Mouse (Mus musculus): ENCODE measurements at regions not wholly inside any gene's neighbourhood (a gene's known extent, or its start where the extent isn't known, plus 50 kb on each side); places are given as distances from the start of the nearest gene placed in this dataset.

DNA sequence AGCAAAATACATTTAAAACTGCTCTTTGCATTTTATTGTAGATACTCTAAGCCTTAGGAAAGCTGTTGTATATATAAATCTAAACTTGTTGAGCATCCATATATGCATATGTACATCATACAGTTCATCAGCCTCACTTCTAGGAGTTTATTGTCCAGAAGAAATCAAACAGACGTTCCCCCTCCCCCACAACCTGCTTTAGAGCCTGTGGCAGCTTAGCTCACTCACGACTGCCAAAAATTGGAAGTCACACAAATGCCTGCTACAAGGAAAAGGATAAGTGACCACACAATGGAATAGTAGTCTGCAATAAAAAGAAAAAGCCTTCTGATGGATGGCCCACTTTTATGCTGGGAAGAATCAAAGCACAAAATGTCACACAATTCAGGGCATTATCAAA, 267.8 kb downstream of the Tcerg1l start:
- TF ChIP-seq CTCF (IDR thresholded peaks at IDR 0.05; ENCODE audit: extremely low read depth, insufficient read depth, insufficient read length, insufficient replicate concordance) (no peak), POLR2A (IDR thresholded peaks at IDR 0.05; ENCODE audit: low read depth, low read length) (no peak)
